Mouse (Mus musculus) kidney, adult 9 months (tissue): Measurements from ENCODE around the gene Atxn1.

Experiments
- DNase-seq: peaks from one replicate; pipeline ENCODE4 v3.0.0; 2022

The Atxn1 gene

GRCm38 (mm10) chr13:45924555-45924954 lies 40.3 kb downstream of the Atxn1 start:
- no peak for DNase-seq

GRCm38 (mm10) chr13:45923086-45923485 lies 41.7 kb downstream of the Atxn1 start:
- no peak for DNase-seq

DNA sequence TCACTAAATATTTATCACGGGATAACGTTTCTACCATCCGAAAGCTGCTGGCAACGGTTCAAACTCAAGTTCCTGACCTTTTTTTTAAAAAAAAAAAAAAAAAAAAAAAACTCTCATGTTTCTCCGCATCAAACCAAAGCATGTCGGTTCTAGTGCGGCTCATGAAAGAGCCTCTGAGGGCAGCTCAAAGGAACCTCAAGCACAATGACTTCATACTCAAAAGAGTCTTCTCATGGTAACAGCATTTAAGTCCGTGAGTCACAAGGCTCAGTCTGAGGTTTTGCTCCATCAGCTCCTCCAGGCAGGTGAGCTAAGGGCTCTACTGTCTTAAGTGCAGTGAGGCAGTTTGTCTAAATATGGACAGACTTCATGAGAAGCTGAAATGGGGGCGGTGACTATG lies 42.3 kb downstream of the Atxn1 start:
- DNase-seq: no peak

DNA sequence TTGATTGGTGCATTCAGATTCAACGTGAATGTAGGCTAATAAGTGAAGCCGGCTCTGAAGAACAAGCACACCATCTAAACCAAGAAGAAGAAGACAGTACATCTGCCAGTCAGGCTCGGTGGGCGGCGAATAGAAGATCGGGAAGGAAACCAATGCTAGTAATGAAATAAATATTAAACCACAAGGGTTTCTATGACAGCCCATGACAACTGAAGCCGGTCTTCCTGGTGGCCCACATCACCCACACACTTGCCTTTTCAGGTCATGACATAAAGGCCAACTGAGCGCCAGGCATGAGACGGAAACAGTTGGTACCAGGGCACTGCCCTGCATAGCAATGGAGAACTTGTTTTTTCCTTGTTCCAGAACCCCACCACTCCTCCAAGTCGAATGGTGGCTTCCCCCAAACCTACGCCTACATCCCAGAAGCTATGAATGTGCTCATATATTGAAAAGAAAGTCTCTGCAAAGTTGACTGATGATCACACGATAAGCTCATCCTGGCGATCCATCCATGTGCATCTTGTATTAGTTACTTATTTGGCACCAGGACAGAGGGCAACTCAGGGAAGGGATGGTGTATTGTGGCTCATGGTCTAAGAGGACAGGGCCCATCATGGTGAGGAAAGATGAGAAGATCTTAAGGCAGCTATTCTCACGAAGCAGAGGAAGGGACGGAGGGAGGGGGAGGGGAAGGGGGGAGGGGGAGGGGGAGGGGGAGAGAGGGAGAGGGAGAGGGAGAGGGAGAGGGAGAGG lies 45.7 kb downstream of the Atxn1 start:
- DNase-seq: peak; percentile 56

DNA sequence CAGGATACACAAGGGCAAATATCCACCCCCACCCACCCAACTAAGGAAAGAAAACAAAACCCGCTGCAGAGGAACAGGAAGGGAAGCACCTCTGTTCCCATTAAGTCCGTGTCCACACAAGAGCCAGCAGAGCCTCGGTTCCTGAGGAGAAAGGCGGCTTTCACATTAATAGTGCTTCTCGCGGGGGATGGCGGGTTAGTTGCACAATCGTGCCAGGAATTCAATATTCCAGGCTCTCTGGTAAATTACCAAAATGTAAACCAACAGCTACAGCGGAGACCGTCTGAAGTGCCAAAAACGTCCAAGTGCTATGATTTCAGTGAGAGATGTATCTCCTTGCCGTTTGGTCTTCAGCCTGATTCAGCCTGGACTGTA lies 46.8 kb downstream of the Atxn1 start:
- DNase-seq: no peak

DNA sequence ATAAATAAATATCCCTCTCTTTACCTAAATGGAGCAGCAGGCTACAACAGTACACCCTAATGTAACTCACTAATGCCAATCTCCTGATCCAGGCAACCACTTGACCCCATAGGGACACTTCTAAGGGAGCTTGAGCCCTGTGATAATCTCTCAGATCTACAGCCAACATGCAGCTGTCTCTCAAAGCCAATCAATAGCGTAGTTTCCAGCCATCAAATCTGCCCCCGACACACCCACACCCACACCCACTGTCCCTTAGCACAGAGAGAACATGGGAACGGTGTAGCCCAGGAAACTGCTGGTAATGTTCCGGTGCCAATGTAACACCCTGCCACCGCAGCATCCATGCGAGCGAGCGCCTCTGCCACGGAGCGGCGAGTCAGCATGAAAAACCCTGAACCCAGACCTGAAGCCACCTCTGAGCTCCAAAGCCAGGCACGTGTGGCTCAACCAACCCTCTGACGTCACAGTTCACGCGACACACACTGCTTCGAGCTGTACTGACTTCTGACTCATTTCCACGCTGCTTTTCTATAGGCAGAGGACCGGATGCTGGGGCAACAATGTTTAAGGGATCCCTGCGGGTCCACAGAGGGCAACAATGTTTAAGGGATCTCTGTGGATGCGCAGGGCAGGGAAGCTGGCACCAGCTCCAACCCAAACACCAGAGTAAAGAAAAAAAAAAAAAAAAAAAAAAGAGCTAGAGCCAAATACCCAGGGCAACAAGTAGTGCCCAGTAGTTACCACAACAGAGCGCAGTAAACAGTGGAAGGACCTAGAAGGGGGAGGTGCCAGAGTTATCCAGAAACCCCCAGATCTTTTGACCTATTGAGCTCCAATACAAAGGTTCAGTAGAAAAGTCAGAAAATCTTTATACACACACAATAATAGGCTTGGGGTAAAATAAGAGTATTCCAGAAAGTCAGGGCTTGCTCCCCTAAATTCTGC lies 47.5 kb downstream of the Atxn1 start:
- no peak for DNase-seq

DNA sequence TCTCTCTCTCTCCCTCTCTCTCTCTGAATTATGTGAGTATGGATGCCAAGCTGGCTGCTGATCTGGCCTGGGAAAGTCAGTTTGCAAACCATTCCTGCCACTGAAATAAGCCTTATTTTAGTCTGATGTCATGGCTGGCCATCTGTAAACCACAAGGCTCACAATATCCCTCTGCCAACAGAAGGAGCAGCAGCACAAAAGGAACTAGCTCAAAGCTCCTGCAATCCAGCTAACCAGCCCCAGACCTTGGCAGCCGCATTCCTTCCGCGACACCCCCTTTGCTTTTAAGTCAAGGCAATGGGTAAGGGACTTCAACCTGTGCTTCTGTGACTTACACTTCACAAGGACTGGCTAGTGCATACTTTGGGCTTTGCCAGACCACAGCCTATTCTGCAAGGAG lies 48.9 kb downstream of the Atxn1 start:
- no peak for DNase-seq

DNA sequence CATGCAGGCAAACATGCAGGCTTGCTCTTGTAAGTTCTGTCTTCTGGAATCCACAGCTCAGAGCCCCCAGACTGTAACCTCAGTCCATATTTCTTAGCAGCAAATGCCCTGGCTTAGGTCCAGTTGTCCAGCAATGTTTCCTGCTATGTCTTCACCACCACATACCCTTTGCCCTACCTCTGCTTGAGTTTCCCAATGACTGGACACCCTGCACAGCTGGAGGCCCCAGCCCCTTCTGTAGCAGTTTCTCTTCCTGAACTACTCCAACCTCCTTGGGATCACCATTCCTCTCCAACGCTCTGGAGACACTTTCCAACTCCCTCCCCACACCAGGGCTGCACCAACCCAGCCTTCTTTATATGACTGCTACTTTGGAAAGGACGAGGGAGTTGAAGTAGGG lies 49.8 kb downstream of the Atxn1 start:
- peak; percentile 63 for DNase-seq

GRCm38 (mm10) chr13:45914117-45914516 lies 50.7 kb downstream of the Atxn1 start:
- DNase-seq: no peak

- no peak for DNase-seq
Measured at GRCm38 (mm10) chr13:45911848-45912247, 53.0 kb downstream of the Atxn1 start.

DNA sequence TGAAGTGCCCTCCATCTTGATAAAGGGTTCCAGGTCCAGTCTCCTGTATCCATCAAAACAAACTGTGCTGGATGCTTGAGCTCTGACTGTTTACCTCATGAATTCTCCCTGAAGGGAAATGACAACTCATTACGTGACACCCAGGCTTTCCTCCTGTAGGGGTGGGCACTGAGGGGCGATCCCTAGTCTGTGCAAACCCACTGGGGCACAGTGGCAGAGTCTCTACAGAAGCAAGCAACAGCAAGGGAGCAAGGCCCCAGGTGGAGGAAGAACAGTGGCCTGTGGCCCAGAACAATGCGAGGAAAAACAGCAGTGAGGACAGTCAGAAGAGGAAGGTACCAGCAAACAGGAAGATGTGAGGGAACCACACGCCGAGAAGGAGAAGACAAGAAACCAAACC lies 53.7 kb downstream of the Atxn1 start:
- DNase-seq: no peak

- no peak for DNase-seq
Measured at GRCm38 (mm10) chr13:45910348-45910747, 54.5 kb downstream of the Atxn1 start.

GRCm38 (mm10) chr13:45907181-45907691 lies 57.6 kb downstream of the Atxn1 start:
- peak; percentile 40 for DNase-seq

- peak; percentile 65 for DNase-seq
Measured at GRCm38 (mm10) chr13:45906438-45907166, 58.2 kb downstream of the Atxn1 start.

- no peak for DNase-seq
Measured at GRCm38 (mm10) chr13:45904955-45905354, 59.9 kb downstream of the Atxn1 start.

DNA sequence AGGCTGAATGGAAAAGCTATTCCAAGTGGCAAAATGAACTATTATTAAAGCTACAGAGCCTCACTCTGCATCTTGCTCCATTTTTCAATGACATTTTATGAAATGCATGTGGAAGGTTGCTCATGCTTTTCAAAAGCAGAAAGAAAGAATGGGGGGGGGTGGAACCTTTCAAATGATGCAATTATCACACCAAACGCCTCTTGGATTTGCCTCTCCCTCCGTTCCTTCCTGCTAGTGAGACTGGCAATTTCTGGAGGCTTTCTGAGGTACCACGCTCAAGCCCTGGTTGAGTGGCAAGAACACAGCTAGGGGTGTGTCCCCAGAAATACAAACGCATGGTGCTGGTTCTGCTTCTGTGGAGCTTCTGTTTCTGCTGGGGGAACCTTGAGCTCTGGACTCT lies 60.4 kb downstream of the Atxn1 start:
- DNase-seq: no peak

DNA sequence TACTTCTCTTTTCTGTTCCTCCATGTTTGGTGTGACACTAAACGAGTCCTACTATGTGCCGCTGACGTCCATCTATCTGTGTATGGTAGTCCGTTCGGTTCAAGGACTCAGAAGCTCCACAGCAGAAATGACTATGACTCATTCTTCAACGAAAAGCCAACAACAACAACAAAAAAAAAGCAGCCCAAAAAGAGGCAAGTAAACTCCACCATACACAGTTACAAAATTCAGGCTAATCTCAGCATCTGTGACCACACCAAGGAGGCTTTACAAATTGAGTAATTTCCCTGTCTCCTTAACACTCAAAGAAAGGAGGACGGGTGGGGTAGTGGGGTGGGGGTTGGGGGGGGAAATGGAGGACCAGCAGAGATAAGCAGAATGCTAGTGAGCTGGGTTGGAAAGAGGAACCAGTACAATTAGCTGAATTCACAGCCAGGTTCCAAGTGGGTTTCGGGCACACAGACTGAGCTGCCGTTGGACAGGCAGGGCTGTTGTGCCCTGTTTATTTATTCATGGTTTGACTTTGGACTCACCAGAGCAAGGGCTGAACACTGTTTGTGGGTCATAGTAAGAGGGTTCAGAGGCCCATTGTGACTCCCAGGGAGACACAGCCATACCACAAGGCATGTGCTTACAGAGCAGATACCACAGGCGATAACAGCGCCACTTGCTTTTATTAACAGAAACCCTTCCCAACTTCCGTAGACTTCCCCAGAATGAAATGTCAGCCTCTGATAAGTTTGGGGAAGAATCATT lies 61.1 kb downstream of the Atxn1 start:
- peak; percentile 83 for DNase-seq

DNA sequence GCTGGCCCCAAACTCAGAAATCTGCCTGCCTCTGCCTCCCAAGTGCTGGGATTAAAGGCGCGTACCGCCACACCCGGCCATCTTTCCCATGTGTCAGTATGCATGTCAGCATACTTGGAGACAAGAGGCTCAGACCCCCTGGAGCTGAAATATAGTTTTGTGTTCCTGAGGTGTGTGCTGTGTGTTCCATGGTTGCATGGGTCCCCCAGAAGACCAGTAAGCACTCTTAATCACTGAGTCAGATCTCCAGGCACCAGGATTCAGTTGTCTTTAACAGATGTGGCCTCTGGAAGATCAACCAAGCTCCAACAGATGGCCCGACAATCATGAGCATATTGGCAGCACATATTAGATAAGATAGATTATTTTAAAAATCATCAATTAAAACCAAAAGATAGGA lies 62.4 kb downstream of the Atxn1 start:
- DNase-seq: no peak

GRCm38 (mm10) chr13:45900776-45901175 lies 64.0 kb downstream of the Atxn1 start:
- no peak for DNase-seq

- peak; percentile 69 for DNase-seq
Measured at GRCm38 (mm10) chr13:45897571-45897970, 67.2 kb downstream of the Atxn1 start.

DNA sequence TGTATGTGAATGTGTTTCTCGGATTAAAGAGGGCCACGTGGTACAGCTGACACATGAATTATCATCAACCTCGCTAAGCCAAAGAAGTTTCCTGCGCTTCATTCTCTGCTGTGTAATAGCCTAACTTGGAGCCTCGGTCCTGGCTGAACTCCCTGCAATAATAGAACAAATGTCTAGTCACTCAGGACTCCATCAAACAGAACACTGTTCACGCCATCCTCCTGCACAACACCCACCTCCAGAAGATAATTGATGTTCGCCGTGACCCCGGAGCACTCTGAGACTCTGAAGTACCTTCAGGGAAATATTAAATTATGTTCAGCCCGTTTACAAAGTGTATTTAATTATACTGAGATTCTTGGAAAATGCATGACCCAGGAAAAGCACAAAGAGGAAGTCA lies 70.0 kb downstream of the Atxn1 start:
- no peak for DNase-seq

DNA sequence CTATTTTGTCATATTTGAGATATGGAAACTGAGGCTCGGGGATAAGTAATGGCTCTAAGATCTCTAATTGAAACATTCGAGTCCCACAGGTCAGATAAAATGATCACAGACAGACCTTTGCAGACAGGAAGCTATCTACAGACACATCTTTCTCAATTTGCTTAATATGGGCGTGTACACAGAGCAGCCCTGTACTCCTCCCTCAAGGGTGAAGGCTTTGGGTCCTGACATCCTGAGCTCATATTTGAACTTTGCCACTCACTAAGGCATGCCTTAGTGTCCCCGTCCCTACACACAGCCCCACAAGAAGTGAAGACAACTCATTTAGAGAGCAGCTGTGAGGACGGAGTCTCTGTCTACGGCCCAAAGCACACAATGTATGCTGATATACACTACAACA lies 70.6 kb downstream of the Atxn1 start:
- DNase-seq: no peak
